Mouse (Mus musculus) embryo, embryonic 10 days (tissue): Measurements from ENCODE around the gene Tspan18.

Experiments used
- DNase-seq: peaks from one replicate; pipeline ENCODE4 v3.0.0-alpha.2; 2015; ENCODE audit warnings: low spot score

The Tspan18 gene

DNA sequence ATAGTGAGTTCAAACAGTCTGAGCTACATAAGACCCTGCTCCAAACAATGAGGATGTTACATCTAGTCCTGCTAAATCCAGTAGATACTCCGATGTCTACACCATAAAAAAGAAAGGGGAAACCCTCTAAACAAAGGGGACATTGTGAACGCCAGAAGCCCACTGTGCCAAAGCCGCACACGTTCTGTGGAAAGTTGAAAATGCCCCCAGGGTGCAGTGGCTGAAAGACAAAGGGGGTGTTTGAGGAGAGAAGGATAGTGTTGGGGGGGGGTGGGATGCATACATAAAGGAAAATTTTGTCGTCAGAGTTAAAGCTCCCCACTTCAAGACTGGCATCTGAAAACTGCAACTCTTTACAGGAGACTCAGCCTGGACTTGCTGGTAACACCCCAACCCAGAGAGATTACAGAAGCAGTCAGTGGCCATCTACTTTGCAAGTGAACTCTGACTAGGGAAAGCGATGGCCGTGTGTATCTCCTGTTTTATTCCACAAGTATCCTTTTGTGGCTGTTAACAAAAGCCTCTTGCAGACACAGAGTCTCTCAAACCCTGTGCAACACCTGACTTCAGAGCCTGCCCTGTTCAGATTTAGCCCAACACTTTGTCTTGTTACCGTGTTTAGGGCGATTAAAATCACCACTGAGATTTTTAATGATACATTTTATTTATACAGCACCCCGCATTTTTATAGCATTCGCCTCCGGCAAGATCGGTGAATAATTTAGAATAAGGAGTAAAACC, 42.9 kb downstream of the Tspan18 start:
- peak; percentile 41 for DNase-seq

GRCm38 (mm10) chr2:93290345-93291118, 43.8 kb downstream of the Tspan18 start:
- peak; percentile 81 for DNase-seq

GRCm38 (mm10) chr2:93289161-93289560, 45.1 kb downstream of the Tspan18 start:
- no peak for DNase-seq

DNA sequence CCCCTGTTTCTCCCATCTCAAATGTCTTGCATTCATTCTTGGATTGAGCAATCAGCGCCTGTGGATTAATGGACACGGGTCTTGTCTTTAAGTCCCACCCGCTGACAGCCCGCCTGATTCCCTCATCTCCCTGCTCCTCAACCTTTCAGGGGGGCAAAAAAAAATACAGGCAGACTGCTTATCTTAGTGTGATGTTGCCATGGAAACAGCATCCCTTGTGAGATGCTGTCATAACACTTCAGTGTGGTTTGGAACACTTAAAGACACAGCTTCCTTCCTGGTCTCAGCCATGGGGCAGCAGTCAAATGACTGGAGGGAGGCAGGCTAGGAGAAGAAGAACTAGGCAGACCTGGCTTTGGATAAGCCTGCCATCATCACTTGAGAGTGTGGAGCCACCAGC, 47.0 kb downstream of the Tspan18 start:
- peak; percentile 60 for DNase-seq

- no peak for DNase-seq
Measured at GRCm38 (mm10) chr2:93286742-93287141, 47.6 kb downstream of the Tspan18 start.

GRCm38 (mm10) chr2:93286321-93286720, 48.0 kb downstream of the Tspan18 start:
- no peak for DNase-seq

GRCm38 (mm10) chr2:93285842-93286241, 48.5 kb downstream of the Tspan18 start:
- DNase-seq: no peak

DNA sequence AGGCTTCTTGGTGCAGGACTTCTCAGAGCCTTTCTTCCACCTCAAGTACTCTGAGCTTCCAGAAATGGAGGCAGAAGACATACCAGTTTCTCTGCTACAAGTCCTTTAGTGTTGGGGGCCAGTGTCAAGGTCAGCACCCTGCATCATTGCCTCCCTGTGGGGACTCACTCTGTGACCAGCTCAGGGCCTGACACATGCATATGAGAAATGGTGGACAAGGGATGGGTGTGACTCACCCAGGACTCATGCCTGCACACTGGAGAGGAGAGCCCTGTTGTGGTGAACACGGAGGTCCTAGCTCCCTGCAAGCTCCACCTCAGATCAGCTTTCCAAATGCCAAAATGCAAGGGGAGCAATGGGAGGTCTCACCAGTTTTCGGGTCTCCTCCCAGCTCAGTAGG, 49.7 kb downstream of the Tspan18 start:
- DNase-seq: no peak

DNA sequence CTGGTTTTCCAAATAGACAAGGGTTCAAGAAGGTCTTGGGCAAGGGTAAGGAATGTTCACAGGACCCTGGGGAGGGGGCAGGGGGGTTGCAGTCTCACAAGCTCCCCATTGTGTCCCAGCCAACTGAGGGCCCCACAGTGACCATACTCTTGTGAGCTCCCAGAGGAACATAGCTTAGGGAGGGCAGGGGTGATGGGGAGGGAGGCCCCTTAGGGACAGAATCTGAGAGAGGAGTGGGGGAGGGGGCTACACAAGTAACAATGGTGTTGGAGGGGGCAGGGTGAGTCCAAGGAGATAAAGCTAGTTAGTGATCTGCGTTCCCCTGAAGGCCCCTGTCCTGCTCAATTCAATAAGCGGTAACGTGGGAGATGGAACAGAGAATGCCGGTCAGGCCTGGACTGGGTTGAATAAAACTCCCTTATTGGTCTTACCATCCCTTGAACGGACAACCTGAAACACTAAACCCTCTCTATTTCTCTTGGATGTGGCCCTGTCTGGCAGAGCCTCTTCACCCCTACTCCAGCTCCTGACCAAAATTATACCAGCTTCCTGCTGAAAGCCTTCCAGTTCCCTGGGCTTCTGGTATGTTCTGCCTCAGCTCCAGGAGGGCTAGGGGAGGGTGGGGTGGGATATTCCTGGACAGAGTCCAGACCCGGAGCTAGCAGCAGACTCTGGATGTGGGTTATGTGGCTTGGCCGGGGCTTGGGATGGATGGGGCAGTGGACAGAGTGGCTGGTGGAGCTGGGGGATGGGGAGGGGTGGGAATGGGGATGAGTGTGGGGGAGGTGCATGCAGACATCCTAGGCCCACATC, 50.6 kb downstream of the Tspan18 start:
- DNase-seq: peak; percentile 71

- no peak for DNase-seq
Measured at GRCm38 (mm10) chr2:93282636-93283035, 51.7 kb downstream of the Tspan18 start.

- no peak for DNase-seq
Measured at GRCm38 (mm10) chr2:93281466-93281865, 52.8 kb downstream of the Tspan18 start.

DNA sequence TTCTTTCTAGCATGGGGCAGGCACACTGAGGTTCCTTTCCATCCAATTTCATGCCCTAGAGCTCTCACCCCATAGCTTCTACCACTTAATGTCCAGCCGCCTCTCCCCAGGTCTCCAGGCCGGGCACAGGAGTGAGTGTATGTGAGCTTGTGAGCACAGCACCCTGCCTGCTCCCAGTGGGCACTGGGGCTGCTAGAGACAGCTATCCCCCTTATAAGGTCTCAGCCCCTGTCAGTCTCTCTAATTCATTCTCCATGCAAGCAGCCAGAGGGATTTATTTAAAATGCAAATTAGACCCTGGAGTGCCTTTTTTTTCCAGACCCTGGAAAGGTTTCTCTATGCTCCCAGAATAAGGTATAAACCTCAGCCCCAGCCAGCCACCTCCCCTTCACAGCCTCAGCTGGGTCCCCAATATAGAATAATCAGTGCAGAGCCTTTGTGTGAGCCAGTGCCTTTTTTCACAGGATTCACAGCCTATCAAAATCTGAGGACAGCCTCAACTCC, 54.1 kb downstream of the Tspan18 start:
- no peak for DNase-seq

- peak; percentile 76 for DNase-seq
Measured at GRCm38 (mm10) chr2:93278181-93278975, 55.9 kb downstream of the Tspan18 start.

GRCm38 (mm10) chr2:93277486-93277885, 56.8 kb downstream of the Tspan18 start:
- DNase-seq: peak; percentile 68

- DNase-seq: no peak
Measured at GRCm38 (mm10) chr2:93276026-93276425, 58.3 kb downstream of the Tspan18 start.

DNA sequence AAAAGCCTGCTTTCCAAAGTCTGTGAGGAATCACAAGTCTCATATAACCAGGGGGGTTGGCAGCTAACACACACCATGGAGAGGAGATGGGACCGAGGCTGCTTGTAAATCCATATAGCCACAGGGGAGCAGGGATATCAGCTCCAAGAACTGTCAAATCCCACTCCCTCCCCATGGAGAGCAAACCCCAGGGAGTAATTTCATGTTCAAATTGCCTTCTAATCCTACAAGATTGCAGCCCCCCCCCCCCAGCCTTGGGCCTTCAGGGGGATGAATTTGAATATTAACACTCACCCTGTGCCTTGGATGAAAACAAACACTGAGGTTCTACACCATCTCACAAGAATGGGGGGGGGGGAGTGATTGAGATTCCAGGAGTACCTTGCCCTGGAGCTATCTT, 60.4 kb downstream of the Tspan18 start:
- DNase-seq: no peak

GRCm38 (mm10) chr2:93270083-93270482, 64.2 kb downstream of the Tspan18 start:
- DNase-seq: no peak

- DNase-seq: no peak
Measured at GRCm38 (mm10) chr2:93269611-93270010, 64.7 kb downstream of the Tspan18 start.

GRCm38 (mm10) chr2:93268711-93269270, 65.5 kb downstream of the Tspan18 start:
- DNase-seq: no peak

DNA sequence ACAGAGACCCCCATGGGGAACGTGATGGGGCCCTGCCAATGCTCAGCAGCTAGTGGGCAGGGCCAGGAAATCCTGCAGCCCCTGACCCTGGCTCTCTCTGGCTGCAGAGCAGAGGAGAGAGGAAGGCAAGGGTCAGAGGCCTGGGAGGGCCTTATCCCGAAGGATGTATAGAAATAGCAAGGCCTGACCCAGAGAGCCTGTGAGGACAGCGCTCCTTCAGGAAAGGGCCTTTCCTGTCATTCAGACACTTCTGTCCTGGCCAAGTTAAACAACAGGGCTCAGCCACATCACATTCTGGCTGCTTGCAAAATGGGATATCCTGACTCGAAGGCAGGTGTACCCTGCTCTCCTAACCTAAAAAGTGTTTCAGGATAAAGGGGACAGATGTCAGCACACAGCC, 66.5 kb downstream of the Tspan18 start:
- DNase-seq: peak; percentile 47

GRCm38 (mm10) chr2:93266565-93267169, 67.6 kb downstream of the Tspan18 start:
- DNase-seq: no peak
